Mouse (Mus musculus) spleen, postnatal 10 days (tissue): ENCODE results near the gene Plcb4.
"Not testable (repeated sequence)": the region's sequence is repeated elsewhere in the genome, so short reads cannot be mapped to it uniquely, and the experiment has no call there.

ENCODE experiments used
- DNase-seq, 2 experiments: peaks; one replicate each; pipeline ENCODE4 v3.0.0; 2021 to 2022; ENCODE audit warnings: low spot score in 2 of 2

Gene Plcb4

DNA sequence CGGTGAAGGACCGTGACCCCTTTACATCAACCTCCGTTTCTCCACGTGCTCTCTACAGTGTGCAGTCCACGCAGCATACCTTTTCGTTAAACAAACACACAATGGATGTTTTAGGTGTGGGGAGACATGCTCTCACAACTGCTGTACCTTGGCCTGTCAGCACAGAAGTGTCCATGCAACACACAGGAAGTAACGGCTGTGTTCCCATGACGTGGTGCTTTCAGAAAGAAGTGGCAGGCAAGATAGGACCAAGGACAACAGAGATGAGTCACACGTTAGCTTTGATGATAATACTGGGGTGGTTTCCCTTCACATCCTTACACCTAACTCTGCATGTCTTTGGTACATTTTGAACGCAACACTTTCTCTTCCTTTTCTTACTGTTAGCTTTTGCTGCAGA is 232.3 kb downstream of the Plcb4 start:
- no peak for DNase-seq

GRCm38 (mm10) chr2:135891686-135892085 is 232.9 kb downstream of the Plcb4 start:
- no peak for DNase-seq

GRCm38 (mm10) chr2:135894582-135894981 is 235.8 kb downstream of the Plcb4 start:
- DNase-seq: no peak

DNA sequence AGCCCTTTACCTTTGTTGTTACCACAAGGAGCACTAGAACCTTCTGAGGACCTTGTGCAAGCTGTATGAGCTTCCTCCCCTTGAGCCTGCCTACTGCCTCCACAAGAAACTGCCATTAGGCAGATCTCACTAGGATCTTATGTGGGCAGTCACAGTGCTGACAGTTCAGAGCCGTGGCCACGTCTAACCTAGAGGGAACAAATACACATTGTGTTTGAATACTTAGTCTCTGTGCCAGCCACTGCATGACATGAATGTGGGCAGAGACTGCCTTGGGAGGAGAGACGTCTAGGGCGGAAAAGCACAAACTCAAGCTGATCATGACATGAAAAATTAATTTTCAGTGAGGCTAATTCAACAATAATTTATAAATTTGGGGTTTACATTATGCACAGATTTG is 239.2 kb downstream of the Plcb4 start:
- DNase-seq: no peak

- not testable (repeated sequence) for DNase-seq
These were observed 241.1 kb downstream of the Plcb4 start for GRCm38 (mm10) chr2:135899931-135900330.

GRCm38 (mm10) chr2:135901015-135901414 is 242.2 kb downstream of the Plcb4 start:
- no peak for DNase-seq

DNA sequence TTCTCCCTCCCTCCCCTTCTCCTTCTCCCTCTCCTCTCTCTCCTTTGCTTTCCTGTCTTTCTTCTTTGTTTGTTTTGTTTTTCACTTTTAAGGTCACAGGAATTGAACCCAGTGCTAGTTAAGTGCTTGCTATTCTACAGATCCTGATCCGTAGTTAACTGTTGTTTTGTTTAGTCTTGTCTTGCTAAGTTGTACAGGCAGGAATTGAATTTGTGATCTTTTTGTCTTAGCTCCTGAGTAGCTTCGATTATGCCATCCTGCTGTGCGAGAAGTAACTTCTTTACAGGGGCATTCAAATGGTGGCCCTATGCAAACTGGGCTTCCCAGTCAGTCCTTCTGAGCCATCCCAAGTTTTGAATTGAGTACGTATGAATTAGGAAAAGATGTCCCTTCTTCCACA is 245.5 kb downstream of the Plcb4 start:
- DNase-seq: no peak

- DNase-seq: no peak
These were observed 246.0 kb downstream of the Plcb4 start for GRCm38 (mm10) chr2:135904791-135905190.

DNA sequence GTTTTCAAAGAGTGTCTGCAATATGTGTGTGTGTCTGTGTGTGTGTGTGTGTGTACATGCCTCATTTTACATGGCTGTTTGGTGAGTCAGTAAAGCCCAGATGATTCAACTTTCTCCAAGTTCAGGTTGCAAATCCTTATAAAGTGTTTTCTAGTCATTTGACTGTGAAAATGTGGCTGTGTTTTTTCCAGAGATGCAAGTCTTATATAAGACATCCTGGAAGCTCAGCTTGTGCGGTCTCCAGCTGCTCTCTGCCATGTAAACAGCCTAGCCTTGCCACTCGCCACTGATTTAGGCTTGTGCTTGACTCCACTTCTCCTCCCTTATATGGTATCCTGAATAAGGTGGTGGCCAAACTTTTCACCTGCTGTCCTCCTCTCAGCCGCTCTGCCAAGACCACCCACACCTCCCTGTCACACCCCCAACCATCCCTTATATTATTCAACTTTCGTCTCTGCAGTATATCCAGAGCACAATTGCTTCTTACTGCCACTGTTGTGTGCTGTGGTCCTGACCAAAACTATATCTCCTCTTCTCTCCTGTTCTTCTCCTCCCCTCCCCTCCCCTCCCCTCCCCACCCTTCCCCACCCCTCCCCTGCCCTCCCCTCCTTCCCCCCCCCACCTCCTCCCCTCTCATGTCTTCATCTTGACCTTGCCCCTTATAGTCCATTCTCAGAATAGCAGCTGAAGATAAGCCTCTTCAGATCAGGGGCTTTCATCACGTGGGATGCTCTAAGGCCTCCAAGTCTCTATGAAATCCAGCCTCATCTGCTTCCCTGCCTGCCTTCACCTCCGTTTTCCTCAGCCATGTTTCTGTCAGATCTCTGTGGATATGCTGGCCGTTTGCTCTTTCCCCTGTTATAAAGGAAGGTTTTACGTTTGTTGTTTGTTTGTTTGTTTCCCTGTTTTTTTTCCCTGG is 255.8 kb downstream of the Plcb4 start:
- DNase-seq: no peak

DNA sequence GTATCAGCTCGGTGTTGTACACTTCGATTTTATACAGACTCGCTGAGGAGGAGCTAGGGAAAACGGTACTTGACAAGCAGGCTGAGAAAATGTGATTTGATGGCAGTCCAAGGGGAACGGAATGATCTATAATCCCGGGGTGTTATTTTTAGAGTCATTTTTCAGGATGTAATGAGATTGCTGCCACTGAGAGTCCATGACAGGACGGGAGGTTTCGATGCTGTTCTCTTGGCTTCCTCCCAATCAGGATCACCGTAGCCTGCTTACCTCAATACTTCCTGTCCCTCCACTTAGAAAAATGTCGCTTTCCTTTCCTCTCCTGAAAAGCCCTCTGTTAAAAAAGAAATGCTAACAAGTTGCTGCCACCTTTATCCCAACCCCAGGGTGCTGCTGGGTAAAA is 257.1 kb downstream of the Plcb4 start:
- DNase-seq: no peak

GRCm38 (mm10) chr2:135917000-135917399 is 258.2 kb downstream of the Plcb4 start:
- DNase-seq: no peak

GRCm38 (mm10) chr2:135918116-135918515 is 259.3 kb downstream of the Plcb4 start:
- DNase-seq: no peak

- DNase-seq: no peak
These were observed 260.8 kb downstream of the Plcb4 start for GRCm38 (mm10) chr2:135919641-135920040.

- peak in 1 of 2 experiments; percentile 23 for DNase-seq
These were observed 268.0 kb downstream of the Plcb4 start for GRCm38 (mm10) chr2:135926660-135927343.

DNA sequence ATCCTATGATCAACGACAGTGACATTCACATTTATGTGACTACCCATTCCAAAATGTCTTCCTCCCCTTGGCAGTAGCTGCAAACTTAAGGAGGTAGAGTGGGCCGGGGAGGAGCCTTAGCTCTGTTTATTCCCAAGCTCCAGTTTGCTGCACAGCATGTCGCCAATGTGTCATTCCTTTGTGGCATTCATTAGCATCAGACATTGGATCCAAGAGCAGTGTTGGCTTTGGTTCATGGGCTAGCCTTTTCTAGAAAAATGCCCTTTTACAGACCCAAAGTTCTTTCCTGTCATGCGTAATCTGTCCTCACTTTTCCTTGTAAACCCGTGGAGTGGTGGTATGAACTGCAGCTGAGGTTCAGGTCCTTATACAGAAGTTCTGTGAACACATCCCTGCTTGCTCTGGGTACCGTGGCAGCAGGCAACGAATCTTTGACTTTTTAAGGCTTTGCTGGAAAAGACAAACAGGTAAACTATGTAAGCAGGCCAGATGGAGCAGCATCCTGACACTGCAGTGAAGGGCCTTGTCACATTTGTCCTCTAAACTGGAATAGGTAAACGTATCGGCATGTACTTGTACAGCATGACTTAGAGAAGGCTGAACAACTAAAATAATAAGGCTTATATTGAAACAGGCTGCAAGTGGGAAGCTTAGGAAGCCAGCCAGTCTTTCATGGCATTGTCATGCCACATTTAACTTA is 270.4 kb downstream of the Plcb4 start:
- DNase-seq: no peak

DNA sequence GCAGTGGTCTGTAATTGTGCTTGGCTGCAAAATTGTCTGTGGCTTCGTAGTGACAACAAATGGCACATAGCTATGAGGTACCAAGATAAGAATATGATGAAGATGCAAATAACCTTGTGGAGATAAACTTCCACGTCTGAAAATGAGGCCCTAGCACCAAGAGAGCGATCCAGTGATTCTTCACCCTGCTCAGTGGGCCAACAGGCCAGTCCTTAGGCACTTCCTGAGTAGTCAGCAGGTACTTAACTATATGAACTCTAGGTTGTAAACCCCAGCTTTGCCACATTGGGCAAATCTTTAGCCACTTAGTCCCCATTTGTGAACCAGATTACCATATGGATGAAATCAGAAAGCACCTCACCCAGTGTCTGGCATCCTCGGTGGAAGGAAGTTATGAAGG is 271.9 kb downstream of the Plcb4 start:
- DNase-seq: no peak

- no peak for DNase-seq
These were observed 273.8 kb downstream of the Plcb4 start for GRCm38 (mm10) chr2:135932569-135932968.

- DNase-seq: no peak
These were observed 277.6 kb downstream of the Plcb4 start for GRCm38 (mm10) chr2:135936376-135936775.

- DNase-seq: no peak
These were observed 278.8 kb downstream of the Plcb4 start for GRCm38 (mm10) chr2:135937646-135938045.

GRCm38 (mm10) chr2:135939933-135940332 is 281.1 kb downstream of the Plcb4 start:
- DNase-seq: no peak

- no peak for DNase-seq
These were observed 289.0 kb downstream of the Plcb4 start for GRCm38 (mm10) chr2:135947839-135948238.

- no peak for DNase-seq
These were observed 296.1 kb downstream of the Plcb4 start for GRCm38 (mm10) chr2:135954760-135955548.
